Mouse (Mus musculus): ENCODE measurements at regions not wholly inside any gene's neighbourhood (a gene's known extent, or its start where the extent isn't known, plus 50 kb on each side); places are given as distances from the start of the nearest gene placed in this dataset.

GRCm38 (mm10) chr5:91678727-91679126, 161.3 kb downstream of the Parm1 start:
- no peak overlapping the region for H3K27ac ChIP-seq (ENCODE audit: insufficient read depth, low read depth, low read length)
- no peaks in the 10 kb centered on the region for H3K36me3 ChIP-seq (ENCODE audit: control insufficient read depth, insufficient read depth, low read length)
- no peak for TF ChIP-seq POLR2A (IDR thresholded peaks at IDR 0.05; ENCODE audit: low read depth, low read length)
- no peak for TF ChIP-seq CTCF (conservative IDR thresholded peaks at IDR 0.05; ENCODE audit: insufficient read depth, insufficient read length, low read depth, low read length)
- WGBS: 75% methylated on average over 6 of the region's 6 CpGs
- DNase-seq: no peak
- H3K27me3 ChIP-seq (replicated peaks; ENCODE audit: control insufficient read depth, insufficient read depth, low read length): no peaks in the 10 kb centered on the region
- no peak overlapping the region for H3K4me3 ChIP-seq (ENCODE audit: insufficient read depth, low read depth, low read length)
- H3K4me1 ChIP-seq (ENCODE audit: control insufficient read depth, insufficient read depth, low read length): no peaks in the 10 kb centered on the region
